Mouse (Mus musculus) monocyte, adult 2 months (primary cell): ENCODE results near the gene Spata21.

ENCODE experiments used
- DNase-seq, 2 experiments: peaks; one replicate each; pipeline ENCODE4 v3.0.0; 2022; ENCODE audit warnings: low spot score in 2 of 2, low read depth in 1 of 2

The Spata21 gene

DNA sequence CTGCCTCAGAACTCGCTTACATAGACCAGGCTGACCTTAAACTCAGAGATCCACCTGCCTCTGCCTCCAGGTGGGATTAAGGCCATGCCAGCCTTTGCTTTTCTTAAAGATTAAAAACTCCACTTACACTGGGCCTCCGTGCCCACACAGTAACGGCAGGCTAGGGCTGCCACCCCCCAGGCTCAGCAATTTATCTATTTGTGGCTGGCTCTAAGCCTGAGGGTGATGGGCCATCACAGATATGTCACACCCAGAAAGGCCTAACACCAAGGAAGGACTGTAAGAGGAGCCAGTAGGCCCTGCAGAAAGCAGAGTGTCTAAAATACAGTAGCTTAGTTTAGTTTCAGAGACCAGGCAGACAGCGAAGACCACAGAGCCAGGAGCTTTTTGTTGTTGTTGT is 14.0 kb upstream of the Spata21 start:
- no peak for DNase-seq

DNA sequence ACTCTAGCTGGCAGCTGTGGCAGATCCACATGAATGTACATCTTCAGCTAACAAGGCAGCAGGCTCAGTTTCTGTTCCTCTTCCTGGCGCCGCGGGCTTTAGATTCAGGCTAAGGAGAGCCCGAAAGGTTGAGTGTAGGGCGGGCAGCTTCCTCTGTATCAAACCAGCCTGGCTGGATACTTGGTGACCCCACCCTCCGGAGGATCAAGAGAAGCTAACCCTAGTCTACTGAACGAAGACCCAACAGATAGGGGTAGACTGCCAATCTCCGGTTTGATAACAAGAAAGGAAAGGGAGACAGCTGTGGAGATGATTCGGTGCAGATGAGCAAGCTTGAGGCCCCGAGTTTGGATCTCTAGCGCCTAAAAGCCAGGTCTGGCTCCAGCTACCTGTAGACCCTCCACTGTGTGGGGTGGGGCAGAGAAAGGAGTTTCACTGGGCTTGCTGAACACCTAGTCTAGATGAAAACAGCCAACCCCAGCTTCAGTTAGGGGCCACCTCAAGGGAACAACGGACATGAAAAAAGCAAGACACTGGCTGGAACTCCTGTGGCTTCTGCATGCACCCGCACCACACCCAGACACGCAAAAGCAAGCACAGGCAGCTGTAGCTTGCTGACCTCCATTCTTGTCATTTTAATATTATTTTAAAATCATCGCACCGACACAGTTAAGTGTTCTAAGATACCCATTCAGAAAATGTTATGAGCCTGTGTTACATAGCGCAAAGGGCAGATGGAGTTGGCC is 11.2 kb upstream of the Spata21 start:
- peak; percentile 77 to 80 for DNase-seq

DNA sequence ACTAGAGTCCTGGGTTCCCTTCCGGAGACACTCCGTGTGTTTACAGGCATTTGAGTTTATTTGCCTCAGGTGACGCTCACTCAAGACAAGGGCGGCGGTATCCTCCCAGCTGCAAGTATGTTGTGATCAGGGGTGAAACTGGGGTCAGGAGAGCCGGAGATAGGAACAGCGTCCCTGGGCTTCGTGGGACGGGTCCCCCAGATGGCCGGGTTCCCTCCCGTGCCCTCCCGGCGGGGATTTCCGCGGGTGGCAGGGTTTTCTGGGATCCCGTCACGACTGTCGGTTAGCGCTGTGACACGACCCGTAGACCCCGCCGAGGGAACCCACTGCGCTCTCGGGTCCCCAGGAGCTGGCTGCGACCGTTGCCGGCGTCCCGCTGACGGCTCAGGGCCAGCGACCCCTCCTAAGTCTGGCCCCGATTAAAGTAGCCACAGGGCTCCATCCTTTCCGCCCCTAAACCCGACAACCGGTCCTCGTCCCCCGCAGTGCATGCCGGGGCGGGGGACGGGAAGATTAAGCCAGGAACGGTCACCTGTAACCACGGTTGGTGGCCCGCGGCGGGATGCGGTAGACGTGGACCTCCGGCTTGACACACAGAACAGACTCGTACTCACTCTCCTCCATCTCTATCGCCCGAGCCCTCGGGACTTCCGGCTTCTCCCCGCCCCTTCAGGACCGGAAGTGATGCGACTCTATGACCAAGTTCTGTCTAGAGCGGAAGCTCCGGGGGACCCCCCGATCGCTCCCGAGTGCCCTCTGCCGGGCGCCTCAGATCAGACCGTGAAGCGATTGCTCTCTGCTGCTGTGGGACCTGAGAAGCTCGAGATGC is 10.2 kb upstream of the Spata21 start, which contains the start of gene Necap2:
Gene Necap2, minus strand, starts transcription at position 677 of the 829 bp plus-strand sequence.
- peak; percentile 85 to 91 for DNase-seq

- DNase-seq: no peak
Observed at GRCm38 (mm10) chr4:141078510-141079137, 9.5 kb upstream of the Spata21 start.

DNA sequence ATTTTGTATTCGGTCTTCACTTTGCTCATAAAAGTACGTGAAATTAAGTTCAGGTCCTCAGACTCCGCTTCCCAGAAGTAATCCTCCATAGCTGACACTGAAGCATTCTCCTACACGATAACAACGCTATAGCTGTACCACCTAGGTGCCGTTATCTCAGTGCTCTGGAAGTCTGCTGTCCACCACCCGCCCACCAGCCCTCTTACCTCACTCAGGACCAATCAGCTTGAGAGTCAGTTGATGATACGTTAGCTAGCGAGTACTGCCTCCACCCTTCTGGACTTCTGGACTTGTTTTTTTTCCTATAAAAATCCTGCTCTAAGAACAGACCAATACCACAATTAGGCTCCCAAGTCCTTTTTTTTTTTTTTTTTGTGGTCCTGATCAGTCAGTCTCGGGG is 1.3 kb upstream of the Spata21 start:
- no peak for DNase-seq

GRCm38 (mm10) chr4:141088714-141089113 is 581 bp downstream of the Spata21 start:
- DNase-seq: no peak

DNA sequence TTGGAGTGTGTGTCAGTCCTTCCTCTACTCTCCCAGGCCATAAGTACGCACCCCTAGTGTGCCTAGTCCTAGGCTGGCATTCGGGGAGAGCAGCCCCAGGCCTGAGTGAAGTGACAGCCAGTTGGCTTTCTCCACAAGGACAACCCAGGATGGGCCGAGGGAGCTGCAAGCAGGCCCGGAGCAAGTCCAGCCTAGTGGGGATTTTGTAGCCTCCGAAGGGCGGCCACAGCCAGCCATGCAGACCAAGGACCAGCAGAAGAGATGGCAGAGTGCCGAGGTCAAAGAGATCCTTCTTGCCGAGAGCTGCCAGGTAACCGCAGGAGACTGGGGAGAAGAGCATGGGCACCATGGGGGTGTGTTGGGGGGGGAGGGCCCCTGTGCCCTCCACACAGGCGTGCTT is 6.9 kb downstream of the Spata21 start:
- no peak for DNase-seq

DNA sequence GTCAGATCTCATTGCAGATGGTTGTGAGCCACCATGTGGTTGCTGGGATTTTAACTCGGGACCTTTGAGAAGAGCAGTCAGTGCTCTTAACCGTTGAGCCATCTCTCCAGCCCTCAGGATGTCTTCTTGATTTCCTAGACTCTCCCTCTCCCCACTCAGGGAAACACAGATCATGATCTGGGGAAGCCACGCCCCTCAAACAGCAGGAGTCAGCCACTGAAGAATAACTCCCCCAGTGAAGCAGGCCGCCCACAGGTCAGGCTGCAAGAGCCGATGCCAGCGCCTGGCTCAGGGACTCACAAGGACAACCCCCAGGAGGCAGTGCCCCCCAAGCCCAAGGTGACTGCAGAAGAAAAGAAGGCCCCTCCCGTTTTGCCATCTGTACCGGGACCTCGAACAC is 8.6 kb downstream of the Spata21 start:
- no peak for DNase-seq

GRCm38 (mm10) chr4:141098935-141099334 is 10.8 kb downstream of the Spata21 start:
- no peak for DNase-seq

DNA sequence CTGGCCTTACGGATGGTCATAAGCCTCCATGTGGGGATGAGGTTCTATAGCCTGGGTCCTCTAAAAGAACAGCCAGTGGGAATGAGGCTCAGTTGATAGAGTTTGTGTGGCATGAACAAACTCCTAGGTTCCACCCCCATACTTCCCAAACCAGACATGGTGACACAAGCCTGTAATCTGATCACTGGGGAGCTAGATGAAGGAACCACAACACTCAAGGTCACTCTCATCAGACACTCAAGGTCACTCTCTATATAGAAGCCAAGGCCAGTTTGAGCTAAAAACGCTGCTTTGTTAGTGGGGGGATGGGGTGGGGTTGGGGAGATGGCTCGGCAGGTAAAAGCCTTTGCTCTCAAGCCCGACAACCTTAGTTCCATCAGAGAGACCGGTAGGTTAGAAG is 11.8 kb downstream of the Spata21 start:
- DNase-seq: no peak

GRCm38 (mm10) chr4:141101291-141101690 is 13.2 kb downstream of the Spata21 start:
- no peak for DNase-seq

DNA sequence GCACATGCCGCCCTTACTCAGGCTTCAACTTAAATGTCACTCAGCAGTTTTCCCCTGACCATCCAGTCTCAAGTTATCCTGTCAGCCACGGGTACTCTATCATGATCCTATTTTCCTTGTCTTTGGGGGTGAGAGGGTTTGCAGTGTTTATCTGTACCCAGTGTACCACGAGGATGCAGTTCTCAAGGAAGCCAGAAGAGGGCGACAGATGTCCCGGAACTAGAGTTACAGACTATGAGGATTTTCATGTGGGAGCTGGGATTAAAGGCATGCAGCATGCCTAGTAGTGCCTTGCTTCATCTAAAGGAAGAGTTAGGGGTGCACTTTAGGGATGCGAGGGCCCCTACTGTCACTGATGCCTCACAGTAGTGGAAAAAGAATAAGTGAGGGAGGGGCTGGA is 13.7 kb downstream of the Spata21 start:
- DNase-seq: no peak

DNA sequence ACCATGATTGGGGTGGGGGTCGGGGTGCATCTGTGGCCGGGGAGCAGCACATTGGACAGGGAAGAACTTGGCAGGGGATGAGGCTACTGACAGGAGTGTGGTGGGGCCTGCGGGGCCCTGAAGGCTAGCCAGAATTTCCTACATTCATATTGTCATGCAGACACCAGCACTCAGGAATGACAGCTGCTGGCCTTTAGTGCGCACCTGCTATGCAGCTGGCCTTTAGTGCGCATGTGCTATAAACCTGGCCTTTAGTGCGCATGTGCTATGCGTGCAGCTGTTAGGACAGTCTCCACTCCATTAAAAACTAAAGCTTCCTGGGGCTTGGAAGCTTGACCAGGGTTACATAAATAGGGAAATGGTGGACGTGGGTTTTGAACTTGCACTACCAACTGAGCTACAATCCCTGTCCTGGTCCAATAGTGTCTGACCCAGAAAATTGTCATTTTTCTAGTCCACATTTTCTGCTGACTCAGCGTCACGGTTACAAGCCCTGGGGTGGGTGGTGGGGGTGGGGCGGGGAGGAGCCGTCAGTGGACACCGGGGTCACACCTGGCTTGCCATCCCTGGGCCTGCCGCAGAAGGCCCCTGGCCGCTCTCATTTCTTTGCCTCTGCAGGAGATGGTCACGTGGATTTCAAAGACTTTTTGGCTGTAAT is 18.5 kb downstream of the Spata21 start:
- DNase-seq: no peak

DNA sequence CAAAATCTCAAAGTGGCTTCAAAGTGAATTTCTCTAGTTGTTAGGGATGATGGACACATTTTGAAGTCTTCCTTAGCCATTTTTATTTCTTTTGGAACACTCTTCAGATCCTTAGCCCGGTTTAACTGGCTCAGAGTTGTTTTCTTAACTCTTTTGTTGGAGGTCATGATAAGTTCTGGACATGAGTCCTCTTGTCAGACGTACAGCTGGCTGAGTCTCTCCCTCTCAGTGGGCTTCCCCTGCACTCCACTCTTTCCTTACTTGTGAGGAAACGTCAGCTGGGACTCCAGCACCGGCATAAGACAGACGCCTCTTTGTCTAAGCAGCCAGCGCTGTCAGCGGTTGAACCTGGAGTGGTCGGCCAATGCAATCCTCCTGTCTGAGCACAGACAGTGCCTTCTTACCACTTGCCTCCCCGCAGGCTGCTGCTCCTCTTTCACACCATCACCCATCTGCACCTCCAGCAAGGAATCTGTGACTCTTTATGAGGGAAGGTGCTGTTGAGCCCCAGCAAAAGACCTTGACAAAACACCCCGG is 20.1 kb downstream of the Spata21 start:
- DNase-seq: no peak

DNA sequence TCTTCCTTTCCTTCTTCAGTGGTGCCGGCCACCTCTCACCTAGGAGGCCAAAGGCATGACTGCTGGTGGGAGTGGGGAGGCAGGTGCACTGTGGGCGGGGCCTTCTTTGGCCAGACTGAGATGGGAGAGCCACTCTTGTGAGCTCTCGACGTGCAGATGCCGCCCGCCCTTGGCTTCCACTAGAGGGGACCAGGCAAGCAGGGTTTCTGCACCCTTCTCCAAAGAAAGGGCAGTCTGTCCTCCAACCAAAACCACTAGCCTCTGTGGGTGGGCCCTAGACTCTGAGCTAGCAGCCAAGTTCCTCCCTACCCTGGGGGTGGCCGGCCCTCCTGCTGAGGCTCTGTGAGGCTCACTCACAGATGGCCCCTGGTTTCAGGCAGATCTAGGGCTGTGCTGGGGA is 25.7 kb downstream of the Spata21 start:
- no peak for DNase-seq

- DNase-seq: no peak
Observed at GRCm38 (mm10) chr4:141114521-141114981, 26.4 kb downstream of the Spata21 start.

GRCm38 (mm10) chr4:141115398-141115797 is 27.3 kb downstream of the Spata21 start:
- no peak for DNase-seq

GRCm38 (mm10) chr4:141118691-141119090 is 30.6 kb downstream of the Spata21 start:
- DNase-seq: no peak

GRCm38 (mm10) chr4:141120700-141121099 is 32.6 kb downstream of the Spata21 start:
- DNase-seq: no peak

GRCm38 (mm10) chr4:141122663-141123062 is 34.5 kb downstream of the Spata21 start:
- no peak for DNase-seq

GRCm38 (mm10) chr4:141123065-141123464 is 34.9 kb downstream of the Spata21 start:
- no peak for DNase-seq
